In genomic region chr1:91692709-91693460, GRCm38 (mm10) we compare ENCODE assay signal across 31 mouse cellular contexts.
A peak's percentile ranks its signal among the peaks of the same experiment; 100 is the strongest.
DNase-seq lines count a peak whose midpoint lies in the region; ATAC-seq and TF ChIP-seq lines count a peak whose summit lies in the region.
"Had no signal": no experiment of that assay in that cellular context is flagged by ENCODE, and none has a peak within 500 bp of the region (broad histone marks: within the 10 kb centered on the region; RNA-seq: fewer than 3 reads in every experiment).

No protein-coding gene starts in this region.

- WGBS in kidney, adult 2 months = 75% methylated on average over 9 of the region's 9 CpGs

- no peaks in the 10 kb centered on the region for H3K36me3 ChIP-seq in kidney, adult 2 months (ENCODE audit: control insufficient read depth, insufficient read depth, low read length)
- H3K36me3 ChIP-seq: embryonic facial prominence, embryonic 10.5 days; embryonic facial prominence, embryonic 13.5 days; forebrain, embryonic 10.5 days; G1E; heart, embryonic 10.5 days; heart, embryonic 13.5 days had no signal

- no peak overlapping the region for H3K27ac ChIP-seq in kidney, adult 2 months (ENCODE audit: insufficient read depth, low read depth, low read length)
- H3K27ac ChIP-seq: embryonic facial prominence, embryonic 10.5 days; embryonic facial prominence, embryonic 13.5 days; forebrain, embryonic 10.5 days; forebrain, embryonic 13.5 days; heart, adult 2 months; heart, embryonic 10.5 days; heart, embryonic 13.5 days; hindbrain, embryonic 14.5 days; hindbrain, postnatal 0 days had no signal

- no peak overlapping the region for H3K4me3 ChIP-seq in kidney, adult 2 months (ENCODE audit: insufficient read depth, low read depth, low read length)
- H3K4me3 ChIP-seq: embryonic facial prominence, embryonic 10.5 days; embryonic facial prominence, embryonic 13.5 days; forebrain, embryonic 10.5 days; forebrain, embryonic 13.5 days; heart, adult 2 months; heart, embryonic 10.5 days; heart, embryonic 13.5 days had no signal

- H3K4me1 ChIP-seq in kidney, adult 2 months (ENCODE audit: control insufficient read depth, insufficient read depth, low read length) = no peaks in the 10 kb centered on the region
- H3K4me1 ChIP-seq: forebrain, embryonic 13.5 days; heart, embryonic 13.5 days had no signal

- H3K27me3 ChIP-seq in kidney, adult 2 months (replicated peaks; ENCODE audit: control insufficient read depth, insufficient read depth, low read length) = no peaks in the 10 kb centered on the region
- H3K27me3 ChIP-seq: embryonic facial prominence, embryonic 13.5 days; forebrain, embryonic 13.5 days; heart, embryonic 13.5 days had no signal

- peak; percentile 27 for DNase-seq in adrenal gland, adult 2 months
- no peak for DNase-seq in adrenal gland, postnatal 4 days (ENCODE audit: low spot score in 2 of 2)
- peak; percentile 92 for DNase-seq in Muller cell, postnatal 12 days (ENCODE audit: inconsistent ontology term)
- DNase-seq in brain, adult 2 months (ENCODE audit: low read depth, low spot score) = peak; percentile 2
- DNase-seq in kidney, adult 2 months = no peak
- DNase-seq in lung, postnatal 4 days = no peak
- DNase-seq in MN1 (ENCODE audit: low spot score) = no peak
- DNase-seq: adrenal gland, adult 8-10 months; adrenal gland, postnatal 25 days; cerebellum, adult 11-12 months; cerebellum, adult 8-10 months; cerebellum, postnatal 10 days; cerebellum, postnatal 36 days; embryo, embryonic 11 days; gastrocnemius, postnatal 10 days; gastrocnemius, postnatal 36 days; heart, adult 2 months; heart, postnatal 14 days; heart, postnatal 4 days had no signal

- TF ChIP-seq CTCF in kidney, adult 2 months (conservative IDR thresholded peaks at IDR 0.05; ENCODE audit: insufficient read depth, insufficient read length, low read depth, low read length) = no peak

- no peak for TF ChIP-seq POLR2A in kidney, adult 2 months (IDR thresholded peaks at IDR 0.05; ENCODE audit: low read depth, low read length)

- no peak for ATAC-seq in inflammation-experienced regulatory T-cells, adult 6 months
- ATAC-seq: forebrain, embryonic 13.5 days; forebrain, embryonic 16.5 days; hindbrain, postnatal 0 days; intestine, postnatal 0 days had no signal

Comparison
In these comparisons a context has a peak if more than half of its experiments do, and no peak if none do; other contexts are left out.
1. DNase-seq: peak in adrenal gland, adult 2 months (single experiment), Muller cell, postnatal 12 days (single experiment) and brain, adult 2 months (single experiment); none in adrenal gland, postnatal 4 days (0 of 2), kidney, adult 2 months (single experiment), lung, postnatal 4 days (0 of 2) and MN1 (single experiment).